Mouse (Mus musculus) C2C12 (cell line): ENCODE results near the gene Mitf. TPM values are rescaled to one million over a fixed set of nuclear protein-coding genes. Genes with fewer than 3 reads are reported as not detected.
A peak's percentile ranks its signal among the peaks of the same experiment; 100 is the strongest.

Experiments
- H3K27me3 ChIP-seq: one replicate; pipeline ENCODE4 v1.6.1; 2011; ENCODE audit not compliant: control insufficient read depth, insufficient read depth, insufficient read length
- H3K36me3 ChIP-seq: one replicate; pipeline ENCODE4 v1.6.1; 2011; ENCODE audit not compliant: control insufficient read depth, insufficient read depth
- H3K4me3 ChIP-seq: one replicate; pipeline ENCODE4 v1.5.1; 2011; ENCODE audit warnings: mild to moderate bottlenecking, control low read depth; ENCODE audit not compliant: poor library complexity, insufficient read depth, severe bottlenecking
- H3K79me2 ChIP-seq: one replicate; pipeline ENCODE4 v1.6.1; 2011; ENCODE audit not compliant: control insufficient read depth, insufficient read depth
- H3K79me3 ChIP-seq: one replicate; pipeline ENCODE4 v1.6.1; 2011; ENCODE audit warnings: low read depth, control low read depth
- H3ac ChIP-seq: one replicate; pipeline ENCODE3; 2011; ENCODE audit warnings: low read depth; ENCODE audit not compliant: control insufficient read depth, insufficient read length
- CEBPB ChIP-seq: IDR thresholded peaks from one replicate; pipeline ENCODE4 v1.6.1; 2011; ENCODE audit warnings: low read depth, mild to moderate bottlenecking, control low read depth, moderate library complexity
- CTCF ChIP-seq: IDR thresholded peaks from one replicate; pipeline ENCODE4 v1.5.1; 2011; ENCODE audit not compliant: control insufficient read depth, insufficient read depth, insufficient read length
- FOSL1 ChIP-seq: IDR thresholded peaks from one replicate; pipeline ENCODE4 v1.8.0; 2011; ENCODE audit warnings: mild to moderate bottlenecking, low read length; ENCODE audit not compliant: poor library complexity, insufficient read depth, severe bottlenecking
- MAX ChIP-seq: IDR thresholded peaks from one replicate; pipeline ENCODE4 v1.6.1; 2011; ENCODE audit warnings: mild to moderate bottlenecking, control low read depth
- MYOD1 ChIP-seq: IDR thresholded peaks from one replicate; pipeline ENCODE4 v1.6.1; 2011; ENCODE audit warnings: low read depth; ENCODE audit not compliant: control insufficient read depth, insufficient read length
- MYOG ChIP-seq: IDR thresholded peaks from one replicate; pipeline ENCODE4 v1.6.1; 2011; ENCODE audit not compliant: control insufficient read depth, insufficient read length; ENCODE audit errors: extremely low read depth
- USF1 ChIP-seq: IDR thresholded peaks from one replicate; pipeline ENCODE4 v1.6.1; 2011; ENCODE audit warnings: low read depth, mild to moderate bottlenecking, control low read depth, moderate library complexity
- polyA plus RNA-seq: library from polyadenylated mRNA; unstranded; fragments of >200 nt; fragmentation: generic; extraction: Trizol; gene quantifications from one replicate; pipeline ENCODE4 v1.2.1, GENCODE M21; 2012; ENCODE audit warnings: missing spikeins

Gene Mitf
- polyA plus RNA-seq, 1 experiment, result 0.70 TPM

DNA sequence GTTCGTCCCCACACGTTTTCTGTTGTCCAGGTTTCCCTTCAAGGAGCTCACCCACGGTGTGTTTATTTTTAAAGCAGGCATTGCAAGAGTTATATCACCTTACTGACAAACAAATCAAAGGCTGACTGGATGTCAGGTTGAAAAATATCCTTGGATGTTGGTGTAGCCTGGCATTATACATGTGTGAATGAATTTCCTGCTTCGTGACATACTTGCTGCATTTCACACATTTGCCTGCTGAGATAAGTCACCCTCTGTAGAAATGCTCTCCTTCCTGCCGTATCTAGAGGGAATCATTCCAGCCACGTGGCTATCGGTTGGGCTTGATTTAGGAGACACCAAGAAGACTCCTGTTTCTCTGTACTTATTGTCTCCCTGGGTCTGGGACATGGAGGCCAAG, 17.2 kb upstream of the Mitf start:
- no peak overlapping the region for H3K4me3 ChIP-seq
- H3ac ChIP-seq, result no peak overlapping the region
- H3K36me3 ChIP-seq, result no peaks in the 10 kb centered on the region
- H3K27me3 ChIP-seq, result no peaks in the 10 kb centered on the region
- no peaks in the 10 kb centered on the region for H3K79me3 ChIP-seq
- no peak for TF ChIP-seq CEBPB
- TF ChIP-seq MAX, result no peak
- no peak for TF ChIP-seq MYOD1
- TF ChIP-seq FOSL1, result no peak
- H3K79me2 ChIP-seq, result no peaks in the 10 kb centered on the region

DNA sequence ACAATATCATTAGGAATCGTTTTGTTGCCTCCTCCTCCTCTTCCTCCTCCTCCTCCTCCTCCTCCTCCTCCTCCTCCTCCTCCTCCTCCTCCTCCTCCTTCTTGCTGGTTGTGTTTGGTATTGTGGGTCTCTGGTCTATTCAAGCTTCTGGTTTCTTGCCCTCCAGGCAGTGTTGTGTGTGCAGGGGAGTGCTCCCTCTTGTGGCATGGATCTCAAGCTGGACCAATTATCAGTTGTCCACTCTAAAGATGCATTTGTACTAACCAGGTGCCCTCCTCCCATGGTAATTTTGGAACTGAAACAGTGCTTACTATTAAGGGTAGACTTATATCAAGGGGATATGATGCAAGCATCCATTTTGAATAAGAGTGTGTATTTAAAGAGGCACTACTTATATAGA, 14.7 kb upstream of the Mitf start:
- Histone ChIP-seq H3K79me3 (no peaks in the 10 kb centered on the region), H3K4me3 (no peak overlapping the region), H3K27me3 (no peaks in the 10 kb centered on the region), H3K79me2 (no peaks in the 10 kb centered on the region), H3K36me3 (no peaks in the 10 kb centered on the region), H3ac (no peak overlapping the region)
- TF ChIP-seq CEBPB, result no peak

GRCm38 (mm10) chr6:97795175-97795574, 11.7 kb upstream of the Mitf start:
- no peaks in the 10 kb centered on the region for H3K79me3 ChIP-seq
- H3K4me3 ChIP-seq, result no peak overlapping the region
- no peak overlapping the region for H3ac ChIP-seq
- no peaks in the 10 kb centered on the region for H3K79me2 ChIP-seq
- no peaks in the 10 kb centered on the region for H3K36me3 ChIP-seq
- TF ChIP-seq CTCF, result no peak
- TF ChIP-seq MYOG, result no peak
- no peak for TF ChIP-seq MAX
- TF ChIP-seq CEBPB, result no peak
- no peak for TF ChIP-seq USF1
- no peak for TF ChIP-seq MYOD1
- no peak for TF ChIP-seq FOSL1
- no peaks in the 10 kb centered on the region for H3K27me3 ChIP-seq

GRCm38 (mm10) chr6:97800615-97801014, 6.2 kb upstream of the Mitf start:
- TF ChIP-seq MAX (no peak), CEBPB (no peak), CTCF (no peak)
- Histone ChIP-seq H3K79me2 (no peaks in the 10 kb centered on the region), H3K36me3 (no peaks in the 10 kb centered on the region), H3K79me3 (no peaks in the 10 kb centered on the region), H3K27me3 (no peaks in the 10 kb centered on the region), H3K4me3 (no peak overlapping the region), H3ac (no peak overlapping the region)

GRCm38 (mm10) chr6:97806051-97806450, 801 bp upstream of the Mitf start:
- H3ac ChIP-seq, result peak overlapping the region; percentile 41
- peak overlapping the region; percentile 63 for H3K4me3 ChIP-seq
- H3K36me3 ChIP-seq, result no peaks in the 10 kb centered on the region
- no peaks in the 10 kb centered on the region for H3K27me3 ChIP-seq
- H3K79me3 ChIP-seq, result no peaks in the 10 kb centered on the region
- H3K79me2 ChIP-seq, result no peaks in the 10 kb centered on the region
- TF ChIP-seq CTCF (no peak), MAX (no peak), MYOD1 (no peak), USF1 (no peak), MYOG (no peak), FOSL1 (no peak), CEBPB (no peak)

GRCm38 (mm10) chr6:97814191-97814590, 7.3 kb downstream of the Mitf start:
- no peak for TF ChIP-seq MYOD1
- TF ChIP-seq USF1, result no peak
- no peak for TF ChIP-seq CEBPB
- TF ChIP-seq MAX, result no peak
- no peak for TF ChIP-seq MYOG
- TF ChIP-seq FOSL1, result no peak
- TF ChIP-seq CTCF, result no peak
- Histone ChIP-seq H3K79me2 (no peaks in the 10 kb centered on the region), H3K4me3 (no peak overlapping the region), H3K36me3 (no peaks in the 10 kb centered on the region), H3K79me3 (no peaks in the 10 kb centered on the region), H3ac (no peak overlapping the region), H3K27me3 (no peaks in the 10 kb centered on the region)
